Mouse (Mus musculus): Measurements from ENCODE around the gene Clmn. TPM values are rescaled to one million over a fixed set of nuclear protein-coding genes. Genes with fewer than 3 reads are reported as not detected.

Clmn gene
- total RNA-seq, 2 experiments from 2014 or later: 2.7 to 3.5 TPM

- intact Hi-C loops (cut with DNase I): no loop called here
- DNase-seq: no peak
These were observed 16.7 kb upstream of the Clmn start for GRCm38 (mm10) chr12:104881518-104882060.

- no peak for DNase-seq
- intact Hi-C loops (cut with DNase I): no loop called here
These were observed 15.5 kb upstream of the Clmn start for GRCm38 (mm10) chr12:104880367-104880766.

DNA sequence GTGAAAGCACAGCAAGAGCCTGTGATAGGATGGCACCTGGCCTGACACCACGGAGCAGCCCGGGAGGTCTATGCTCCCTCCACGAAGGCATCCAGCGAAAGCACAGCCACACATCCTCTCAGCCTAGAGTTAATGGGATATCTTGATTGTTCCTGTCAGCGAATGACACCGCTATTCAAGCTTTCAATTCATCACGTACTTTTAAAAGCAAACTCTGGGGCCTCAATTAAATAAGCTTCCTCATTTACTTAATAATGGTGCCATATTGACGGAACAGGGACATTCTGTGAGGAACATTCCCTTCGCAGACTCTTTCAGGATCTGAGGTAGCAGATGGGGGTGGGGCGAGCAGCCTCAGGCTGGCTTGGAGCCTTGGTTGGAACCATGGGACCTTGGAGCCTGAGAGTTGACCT, 14.7 kb upstream of the Clmn start:
- intact Hi-C loops (cut with DNase I): no loop called here
- DNase-seq: no peak

DNA sequence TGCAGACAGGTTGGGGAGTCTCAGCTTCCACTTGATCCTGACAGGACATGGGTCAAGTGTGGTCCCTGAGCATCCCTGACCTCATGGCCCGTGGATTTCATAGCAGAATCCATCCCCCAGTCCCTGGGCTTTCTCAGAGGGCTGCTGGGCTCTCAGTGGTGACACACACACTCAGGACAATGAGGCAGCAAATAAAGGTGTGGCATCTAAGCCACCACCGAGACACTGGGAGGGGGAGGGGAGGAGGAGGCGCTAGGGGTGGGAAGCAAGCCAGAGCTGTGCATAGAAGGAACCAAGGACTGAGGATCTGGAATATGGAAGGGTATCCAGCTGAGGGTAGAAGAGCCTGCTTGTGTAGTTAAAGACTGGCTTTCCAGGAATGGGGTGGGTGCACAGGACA, 11.2 kb upstream of the Clmn start:
- intact Hi-C loops (cut with DNase I): no loop called here

DNA sequence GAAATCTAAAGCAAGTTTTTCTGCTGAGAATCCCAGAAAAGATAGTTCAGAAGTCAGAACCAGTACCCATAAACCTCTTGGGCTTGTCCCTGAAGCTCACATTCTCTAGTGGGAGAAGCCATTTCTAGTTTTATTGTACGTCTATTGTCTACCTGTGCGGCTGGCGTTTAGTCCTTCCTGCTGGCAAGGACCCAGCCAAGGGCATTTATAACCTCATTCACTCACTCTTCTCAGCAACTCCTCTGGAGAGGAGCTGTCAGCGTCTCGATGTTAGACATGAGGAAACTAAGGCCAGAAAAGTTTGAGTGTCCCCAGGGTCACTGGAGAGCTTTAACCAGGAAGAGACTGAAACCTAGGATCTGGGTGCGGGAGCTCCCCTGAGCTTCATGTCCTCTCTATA, 7.1 kb upstream of the Clmn start:
- no peak for DNase-seq
- intact Hi-C loops (cut with DNase I): no loop called here

More for the DNA sequence above, 11.2 kb upstream of the Clmn start:
- DNase-seq: no peak

DNA sequence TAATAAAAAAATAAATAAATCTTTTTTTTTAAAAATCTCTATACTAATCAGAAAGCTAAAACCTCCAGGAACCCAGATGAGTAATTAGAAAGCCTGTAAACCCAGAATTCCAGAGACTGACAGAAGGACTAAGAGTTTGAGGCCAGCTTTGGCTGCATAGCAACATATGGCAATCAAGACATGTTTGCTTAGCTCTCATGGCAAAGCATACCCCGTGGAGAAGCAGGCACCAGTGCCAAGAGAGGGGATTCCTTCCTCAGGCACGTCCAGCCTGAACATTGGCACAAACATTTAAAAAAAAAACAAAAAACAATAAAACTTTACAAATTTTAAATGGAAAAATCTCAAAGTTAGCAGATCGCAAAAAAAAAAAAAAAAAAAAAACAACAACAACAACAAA, 4.9 kb upstream of the Clmn start:
- no peak for DNase-seq
- intact Hi-C loops (cut with DNase I): no loop called here

- DNase-seq: no peak
These were observed 3.6 kb upstream of the Clmn start for GRCm38 (mm10) chr12:104868430-104868829.

GRCm38 (mm10) chr12:104867851-104868250, 3.0 kb upstream of the Clmn start:
- intact Hi-C loops (cut with DNase I): no loop called here
- no peak for DNase-seq

More at GRCm38 (mm10) chr12:104868430-104868829, 3.6 kb upstream of the Clmn start:
- intact Hi-C loops (cut with DNase I): no loop called here

DNA sequence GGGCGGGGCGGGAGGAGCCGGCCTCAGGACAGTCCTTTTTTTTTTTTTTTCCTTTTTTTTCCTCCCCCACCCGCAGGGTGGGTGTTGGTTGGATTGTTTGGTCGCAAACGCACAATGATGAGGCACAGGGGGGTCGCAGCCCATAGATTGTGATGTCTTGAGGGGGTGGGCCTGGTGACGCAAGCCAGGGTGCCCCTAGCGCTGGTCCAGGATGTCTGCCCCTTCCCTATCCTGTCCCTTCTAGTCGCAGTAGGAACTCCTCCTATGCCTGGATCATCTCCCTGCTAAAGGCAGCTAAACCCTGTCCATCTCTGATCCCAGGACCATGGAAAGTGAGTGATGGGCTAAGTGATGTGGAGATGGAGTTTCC, 275 bp upstream of the Clmn start:
- intact Hi-C loops (cut with DNase I): no loop called here
- no peak for DNase-seq

DNA sequence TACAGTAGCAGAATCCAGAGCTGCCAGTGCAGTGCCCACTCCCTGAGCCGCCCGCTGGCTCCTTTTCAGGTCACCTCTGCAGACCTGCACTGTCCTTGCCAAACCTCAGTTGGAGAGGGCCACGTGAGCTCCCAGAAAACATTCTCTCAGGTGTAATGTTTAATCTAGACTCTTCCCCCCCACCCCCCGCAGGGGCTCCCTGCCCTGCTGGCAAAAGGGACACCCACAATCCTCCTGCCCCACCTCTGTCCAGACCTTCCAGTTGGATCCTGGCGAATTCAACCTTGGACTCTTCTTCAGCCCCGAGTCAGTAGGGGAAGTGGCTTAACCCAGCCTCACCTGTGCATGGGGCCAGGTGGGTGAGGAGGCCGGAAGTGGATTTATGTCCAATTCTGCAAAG, 1.2 kb downstream of the Clmn start:
- DNase-seq: no peak
- intact Hi-C loops (cut with DNase I): no loop called here

- intact Hi-C loops (cut with DNase I): no loop called here
- DNase-seq: no peak
These were observed 5.7 kb downstream of the Clmn start for GRCm38 (mm10) chr12:104859140-104859539.

GRCm38 (mm10) chr12:104858732-104859131, 6.1 kb downstream of the Clmn start:
- no peak for DNase-seq
- intact Hi-C loops (cut with DNase I): no loop called here

GRCm38 (mm10) chr12:104857614-104858013, 7.3 kb downstream of the Clmn start:
- DNase-seq: no peak
- intact Hi-C loops (cut with DNase I): no loop called here

DNA sequence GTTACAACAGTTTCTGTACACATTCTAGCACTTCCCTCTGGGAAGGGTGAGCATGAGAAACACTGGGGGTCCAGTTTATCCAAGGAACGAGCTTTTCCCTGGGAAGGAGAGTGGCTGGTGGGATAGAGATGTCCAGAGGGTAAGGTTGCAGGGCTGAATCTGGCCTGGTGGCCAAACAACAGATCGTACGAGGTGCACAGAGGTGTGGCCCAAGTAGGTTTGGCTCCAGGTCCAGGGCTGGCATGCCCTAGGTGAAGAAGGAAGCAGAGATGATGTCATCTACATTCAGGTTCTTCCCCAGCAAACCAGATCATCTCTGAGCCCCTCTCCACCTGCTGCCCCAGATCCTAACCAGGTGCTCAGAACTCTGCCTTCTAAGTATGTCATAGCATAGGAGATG, 8.3 kb downstream of the Clmn start:
- DNase-seq: no peak
- intact Hi-C loops (cut with DNase I): no loop called here

GRCm38 (mm10) chr12:104855548-104855947, 9.3 kb downstream of the Clmn start:
- DNase-seq: no peak
- intact Hi-C loops (cut with DNase I): no loop called here

DNA sequence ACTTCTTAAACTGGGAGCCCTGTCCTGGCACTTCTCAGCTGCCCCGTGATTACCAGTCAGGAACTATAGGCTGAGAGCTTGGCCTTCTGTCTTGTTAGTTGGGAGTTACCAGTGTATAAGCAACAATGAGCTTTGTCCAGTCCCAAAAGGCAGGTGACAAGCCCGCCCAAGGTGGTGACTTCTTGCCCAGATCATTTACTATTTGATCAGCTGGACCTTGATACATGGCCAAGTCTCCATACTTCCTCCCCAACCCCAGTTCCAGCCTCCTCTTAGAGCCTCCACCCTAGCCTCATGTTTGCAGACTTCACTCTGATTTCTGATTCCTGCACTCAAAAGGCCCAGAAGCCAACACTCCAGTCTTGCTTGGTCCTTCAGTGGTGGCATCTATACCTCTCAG, 10.1 kb downstream of the Clmn start:
- no peak for DNase-seq
- intact Hi-C loops (cut with DNase I): no loop called here

DNA sequence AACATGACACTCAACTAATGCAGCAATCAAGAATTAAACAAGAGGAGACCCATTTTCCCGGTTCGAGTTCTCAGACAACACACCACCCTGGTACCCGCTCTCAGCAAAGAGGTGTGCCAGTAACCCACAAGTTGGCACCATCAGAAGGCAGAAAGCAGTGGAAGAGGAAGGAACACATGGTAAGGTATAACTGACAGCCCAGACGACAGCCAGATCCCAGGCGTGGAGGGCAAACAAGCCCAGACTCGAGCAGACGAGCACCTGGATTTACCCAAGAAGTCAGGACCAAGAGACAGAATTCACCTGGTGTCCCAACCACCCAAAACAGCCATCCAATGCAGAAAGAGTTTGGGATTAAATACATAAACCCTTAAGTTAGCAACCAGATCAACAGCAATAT, 11.5 kb downstream of the Clmn start:
- intact Hi-C loops (cut with DNase I): no loop called here
- no peak for DNase-seq

GRCm38 (mm10) chr12:104851711-104852508, 13.0 kb downstream of the Clmn start:
- intact Hi-C loops (cut with DNase I): no loop called here

DNA sequence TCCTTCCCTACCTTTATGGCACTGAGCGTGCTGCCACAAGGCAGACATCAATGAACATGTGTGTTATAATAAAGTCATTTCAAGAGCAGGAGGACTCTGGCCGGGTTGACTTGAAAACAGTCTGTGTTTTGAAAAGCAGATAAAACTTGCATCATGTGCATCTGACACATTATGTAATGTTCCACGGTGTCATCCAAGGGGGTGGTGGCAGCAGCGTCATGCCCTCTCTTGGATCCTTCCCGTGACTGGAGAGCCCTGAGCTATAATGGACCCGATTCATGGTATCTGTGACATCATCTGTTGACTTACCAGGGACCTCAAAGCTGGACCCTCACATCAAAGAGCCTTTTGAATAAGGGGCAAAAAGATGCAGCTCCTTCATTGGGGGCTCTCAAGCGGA, 14.8 kb downstream of the Clmn start:
- intact Hi-C loops (cut with DNase I): no loop called here
- DNase-seq: no peak

More at GRCm38 (mm10) chr12:104851711-104852508, 13.0 kb downstream of the Clmn start:
- DNase-seq: peak; percentile 40

GRCm38 (mm10) chr12:104848667-104849066, 16.2 kb downstream of the Clmn start:
- intact Hi-C loops (cut with DNase I): no loop called here
- DNase-seq: no peak

- intact Hi-C loops (cut with DNase I): no loop called here
- no peak for DNase-seq
These were observed 17.6 kb downstream of the Clmn start for GRCm38 (mm10) chr12:104847227-104847626.

DNA sequence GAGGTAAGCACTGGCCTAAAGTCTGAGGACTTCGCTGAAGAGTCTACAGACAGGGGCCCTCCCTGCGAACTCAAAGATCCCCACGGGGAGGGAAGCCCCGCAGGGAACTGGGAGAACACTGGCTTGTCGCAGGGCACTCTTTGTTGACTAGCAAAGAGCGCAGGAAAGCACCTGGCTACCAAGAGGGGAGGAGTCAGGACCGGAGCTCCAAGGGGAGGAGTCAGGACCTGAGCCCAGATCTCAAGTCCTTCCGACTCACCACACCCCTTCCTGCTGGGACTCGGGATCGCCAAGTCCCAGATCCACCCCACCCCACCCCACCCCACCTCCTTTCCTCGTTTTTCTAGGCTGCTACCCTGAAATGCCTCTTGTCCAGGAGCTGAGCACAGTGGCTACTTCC, 19.2 kb downstream of the Clmn start:
- intact Hi-C loops (cut with DNase I): no loop called here
- DNase-seq: peak; percentile 21 to 36

Measured in heart, postnatal 14 days (tissue).